Mouse (Mus musculus) megakaryocyte, embryonic 14.5 days (primary cell): ENCODE measurements around the gene Pramel6. TPM values are rescaled to one million over a fixed set of nuclear protein-coding genes. Genes with fewer than 3 reads are reported as not detected.
"Not testable (repeated sequence)": the region's sequence is repeated elsewhere in the genome, so short reads cannot be mapped to it uniquely, and the experiment has no call there.

Experiments used
- H3K27me3 ChIP-seq: replicated peaks from 2 replicates; pipeline ENCODE3; 2012; ENCODE audit warnings: inconsistent platforms
- H3K36me3 ChIP-seq: replicated peaks from 2 replicates; pipeline ENCODE3; 2012; ENCODE audit warnings: low read length, inconsistent platforms, mixed read lengths
- H3K4me1 ChIP-seq: 2 replicates; pipeline ENCODE4 v1.6.1; 2012; ENCODE audit warnings: inconsistent platforms
- H3K4me3 ChIP-seq: replicated peaks from 2 replicates; pipeline ENCODE3; 2012; ENCODE audit warnings: moderate library complexity, mild to moderate bottlenecking, inconsistent platforms
- H3K9me3 ChIP-seq: 2 replicates; pipeline ENCODE4 v1.6.1; 2012; ENCODE audit warnings: inconsistent platforms
- FLI1 ChIP-seq: IDR thresholded peaks from 2 replicates; pipeline ENCODE4 v1.6.1; 2012; ENCODE audit warnings: low read length, inconsistent platforms, mixed read lengths
- GATA1 ChIP-seq: IDR thresholded peaks from 3 replicates; pipeline ENCODE4 v1.6.1; 2012; ENCODE audit warnings: mixed read lengths, low read length, inconsistent platforms, borderline replicate concordance
- polyA plus RNA-seq: library from polyadenylated mRNA; stranded (reverse); fragments of >175 nt; gene quantifications from 2 replicates; pipeline ENCODE4 v1.2.3, GENCODE M21; 2012; ENCODE audit warnings: low replicate concordance; ENCODE audit not compliant: insufficient read depth

The Pramel6 gene
- not detected in 2 replicates for polyA plus RNA-seq

GRCm38 (mm10) chr2:87506265-87506664, at the start of gene Pramel6:
Gene Pramel6 (plus strand): TSS chr2:87506565.
- Histone ChIP-seq H3K4me3 (no peak within 1 kb of the TSS), H3K4me1 (no peaks in the 10 kb centered on the region), H3K36me3 (no peaks in the 10 kb centered on the region), H3K27me3 (no peaks in the 10 kb centered on the region), H3K9me3 (peaks cover 14% of the 10 kb centered on the region; the same call in 1 of the 2 replicates)
- no peak for TF ChIP-seq GATA1
- no peak for TF ChIP-seq FLI1

GRCm38 (mm10) chr2:87461769-87462168, 44.6 kb upstream of the Pramel6 start:
- H3K4me1 ChIP-seq: no peaks in the 10 kb centered on the region
- no peak overlapping the region for H3K4me3 ChIP-seq
- H3K9me3 ChIP-seq: 0 out of 2 replicates have a peak, but pooled peaks cover 3% of the 10 kb centered on the region
- no peaks in the 10 kb centered on the region for H3K36me3 ChIP-seq
- TF ChIP-seq GATA1 (no peak), FLI1 (no peak)
- H3K27me3 ChIP-seq: no peaks in the 10 kb centered on the region

GRCm38 (mm10) chr2:87480207-87480606, 26.2 kb upstream of the Pramel6 start:
- H3K9me3 ChIP-seq: peaks cover 14% of the 10 kb centered on the region; the same call in 1 of the 2 replicates
- no peaks in the 10 kb centered on the region for H3K36me3 ChIP-seq
- H3K4me1 ChIP-seq: no peaks in the 10 kb centered on the region
- no peaks in the 10 kb centered on the region for H3K27me3 ChIP-seq
- no peak for TF ChIP-seq FLI1
- TF ChIP-seq GATA1: no peak
- no peak overlapping the region for H3K4me3 ChIP-seq

- TF ChIP-seq GATA1 (no peak), FLI1 (no peak)
- no peaks in the 10 kb centered on the region for H3K4me1 ChIP-seq
- H3K9me3 ChIP-seq: peaks cover 11% of the 10 kb centered on the region; the same call in 1 of the 2 replicates
- no peak overlapping the region for H3K4me3 ChIP-seq
- no peaks in the 10 kb centered on the region for H3K36me3 ChIP-seq
- H3K27me3 ChIP-seq: no peaks in the 10 kb centered on the region
These were observed 25.2 kb upstream of the Pramel6 start for GRCm38 (mm10) chr2:87481158-87481557.

- Histone ChIP-seq H3K27me3 (no peaks in the 10 kb centered on the region), H3K36me3 (no peaks in the 10 kb centered on the region)
These were observed 24.1 kb upstream of the Pramel6 start for GRCm38 (mm10) chr2:87482276-87482675.

GRCm38 (mm10) chr2:87496993-87497392, 9.4 kb upstream of the Pramel6 start, which contains the start of gene Pramel7:
Gene Pramel7 (minus strand): TSS chr2:87497093.
- not testable (repeated sequence) for H3K36me3 ChIP-seq, H3K27me3 ChIP-seq, H3K4me3 ChIP-seq, H3K9me3 ChIP-seq, H3K4me1 ChIP-seq

More at GRCm38 (mm10) chr2:87482276-87482675, 24.1 kb upstream of the Pramel6 start:
- no peak for TF ChIP-seq FLI1
- H3K4me3 ChIP-seq: no peak overlapping the region
- H3K9me3 ChIP-seq: peaks cover 11% of the 10 kb centered on the region; the same call in 1 of the 2 replicates
- H3K4me1 ChIP-seq: no peaks in the 10 kb centered on the region

- TF ChIP-seq FLI1 (no peak), GATA1 (no peak)
- no peaks in the 10 kb centered on the region for H3K36me3 ChIP-seq
- H3K4me3 ChIP-seq: no peak overlapping the region
- H3K27me3 ChIP-seq: no peaks in the 10 kb centered on the region
- H3K9me3 ChIP-seq: peaks cover 14% of the 10 kb centered on the region; the same call in 1 of the 2 replicates
- no peaks in the 10 kb centered on the region for H3K4me1 ChIP-seq
These were observed 8.7 kb downstream of the Pramel6 start for GRCm38 (mm10) chr2:87515046-87515445.

- Histone ChIP-seq H3K4me1 (no peaks in the 10 kb centered on the region), H3K36me3 (no peaks in the 10 kb centered on the region), H3K4me3 (no peak overlapping the region), H3K27me3 (no peaks in the 10 kb centered on the region), H3K9me3 (peaks cover 16% of the 10 kb centered on the region)
- TF ChIP-seq FLI1 (no peak), GATA1 (no peak)
These were observed 9.2 kb downstream of the Pramel6 start for GRCm38 (mm10) chr2:87515457-87516060.

- no peaks in the 10 kb centered on the region for H3K27me3 ChIP-seq
- H3K9me3 ChIP-seq: peaks cover 18% of the 10 kb centered on the region
- H3K4me3 ChIP-seq: no peak overlapping the region
- H3K4me1 ChIP-seq: no peaks in the 10 kb centered on the region
- no peaks in the 10 kb centered on the region for H3K36me3 ChIP-seq
- TF ChIP-seq GATA1 (no peak), FLI1 (no peak)
These were observed 10.2 kb downstream of the Pramel6 start for GRCm38 (mm10) chr2:87516581-87516980.

GRCm38 (mm10) chr2:87520651-87521050, 14.3 kb downstream of the Pramel6 start:
- no peaks in the 10 kb centered on the region for H3K4me1 ChIP-seq
- no peaks in the 10 kb centered on the region for H3K27me3 ChIP-seq
- H3K36me3 ChIP-seq: no peaks in the 10 kb centered on the region
- H3K9me3 ChIP-seq: peaks cover 16% of the 10 kb centered on the region
- no peak overlapping the region for H3K4me3 ChIP-seq
- no peak for TF ChIP-seq GATA1
- TF ChIP-seq FLI1: no peak

- H3K27me3 ChIP-seq, H3K4me3 ChIP-seq, H3K36me3 ChIP-seq, H3K9me3 ChIP-seq, H3K4me1 ChIP-seq: not testable (repeated sequence)
These were observed 19.7 kb downstream of the Pramel6 start for GRCm38 (mm10) chr2:87525899-87526616.
